Mouse (Mus musculus) heart, adult 2 months (tissue): ENCODE data around the gene Pcsk5. TPM values are rescaled to one million over a fixed set of nuclear protein-coding genes. Genes with fewer than 3 reads are reported as not detected.

Experiments used
- DNase-seq, 2 experiments: peaks; one replicate each; pipeline ENCODE4 v3.0.0; 2021
- H3K27ac ChIP-seq: fragments of 200-600 bp; 2 replicates; pipeline ENCODE4 v1.8.1; 2022
- H3K27me3 ChIP-seq: fragments of 200-500 bp; 2 replicates; pipeline ENCODE4 v1.6.1; 2012; ENCODE audit warnings: mild to moderate bottlenecking, low read length, inconsistent platforms, mixed read lengths; ENCODE audit not compliant: control insufficient read depth, insufficient read depth
- H3K36me3 ChIP-seq: fragments of 200-500 bp; 2 replicates; pipeline ENCODE4 v1.6.1; 2012; ENCODE audit warnings: low read length, inconsistent platforms; ENCODE audit not compliant: control insufficient read depth, insufficient read depth
- H3K4me1 ChIP-seq: fragments of 200-500 bp; 2 replicates; pipeline ENCODE4 v1.6.1; 2011; ENCODE audit warnings: low read length; ENCODE audit not compliant: control insufficient read depth, insufficient read depth
- H3K4me3 ChIP-seq: fragments of 200-600 bp; 2 replicates; pipeline ENCODE4 v1.8.1; 2022
- H3K79me2 ChIP-seq: fragments of 200-500 bp; replicated peaks from 2 replicates; pipeline ENCODE4 v1.6.1; 2012; ENCODE audit warnings: mild to moderate bottlenecking, inconsistent platforms, low read length, moderate library complexity, mixed read lengths; ENCODE audit not compliant: control insufficient read depth, insufficient read depth
- H3K9ac ChIP-seq: fragments of 200-500 bp; 2 replicates; pipeline ENCODE4 v1.6.1; 2012; ENCODE audit warnings: low read depth, mild to moderate bottlenecking, control low read depth, inconsistent platforms, low read length, mixed read lengths
- CTCF ChIP-seq: fragments of 200-600 bp; IDR thresholded peaks from 2 replicates; pipeline ENCODE4 v1.8.1; 2022; ENCODE audit warnings: antibody characterized with exemption, mild to moderate bottlenecking, moderate library complexity
- EP300 ChIP-seq: fragments of 200-500 bp; IDR thresholded peaks from 2 replicates; pipeline ENCODE4 v1.6.1; 2011; ENCODE audit warnings: low read depth, low read length, control low read depth; ENCODE audit not compliant: insufficient read depth
- POLR2A ChIP-seq: fragments of 200-500 bp; IDR thresholded peaks from 2 replicates; pipeline ENCODE4 v1.6.1; 2011; ENCODE audit warnings: mild to moderate bottlenecking, low read depth, low read length, control low read depth; ENCODE audit not compliant: insufficient read depth
- WGBS: fragments of 180-500 bp; shearing (Covaris S2); methylation state at CpG from one replicate; pipeline ENCODE4 v1.1.7; 2018; 5-methylcytosine and 5-hydroxymethylcytosine counted together
- intact Hi-C: fragments of 180-260 bp; cut with DNase I; formaldehyde crosslinking; loops from one replicate; pipeline ENCODE4 v1.15.1; 2025
- polyA plus RNA-seq: library from polyadenylated mRNA; depleted of rRNA; stranded (reverse); fragments of >200 nt; gene quantifications from 2 replicates; pipeline ENCODE4 v1.2.3, GENCODE M21; 2012
- total RNA-seq, 2 experiments: library from RNA; stranded (reverse); gene quantifications; 2 replicates each; pipeline ENCODE4 v1.2.3; 2021

Pcsk5 gene
- total and polyA plus RNA-seq, 3 experiments, result 1.5 to 2.8 (median 1.9) TPM

GRCm38 (mm10) chr19:17649967-17650366 lies 187.5 kb downstream of the Pcsk5 start:
- Histone ChIP-seq H3K4me1 (no peaks in the 10 kb centered on the region), H3K79me2 (no peaks in the 10 kb centered on the region), H3K4me3 (no peak overlapping the region), H3K27ac (no peak overlapping the region), H3K27me3 (no peaks in the 10 kb centered on the region), H3K9ac (no peak overlapping the region), H3K36me3 (no peaks in the 10 kb centered on the region)
- TF ChIP-seq EP300 (no peak), CTCF (no peak), POLR2A (no peak)
- intact Hi-C loops, result no loop called here
- DNase-seq, result no peak
- 90% methylated on average over 3 of the region's 3 CpGs for WGBS

GRCm38 (mm10) chr19:17643128-17643797 lies 194.2 kb downstream of the Pcsk5 start:
- H3K27ac ChIP-seq, result no peak overlapping the region
- TF ChIP-seq CTCF (no peak), EP300 (no peak), POLR2A (no peak)
- no peaks in the 10 kb centered on the region for H3K27me3 ChIP-seq
- no peak for DNase-seq
- no peak overlapping the region for H3K9ac ChIP-seq
- H3K36me3 ChIP-seq, result no peaks in the 10 kb centered on the region
- intact Hi-C loops, result no loop called here
- H3K4me3 ChIP-seq, result no peak overlapping the region
- 63% methylated on average over 3 of the region's 3 CpGs for WGBS
- no peaks in the 10 kb centered on the region for H3K4me1 ChIP-seq
- H3K79me2 ChIP-seq, result no peaks in the 10 kb centered on the region

GRCm38 (mm10) chr19:17635984-17636383 lies 201.4 kb downstream of the Pcsk5 start:
- no peaks in the 10 kb centered on the region for H3K36me3 ChIP-seq
- WGBS, result 43% methylated on average over 6 of the region's 6 CpGs
- no peak for DNase-seq
- TF ChIP-seq CTCF (no peak), POLR2A (no peak), EP300 (no peak)
- no peaks in the 10 kb centered on the region for H3K27me3 ChIP-seq
- intact Hi-C loops, result no loop called here
- H3K27ac ChIP-seq, result no peak overlapping the region
- no peak overlapping the region for H3K4me3 ChIP-seq
- no peak overlapping the region for H3K9ac ChIP-seq
- H3K4me1 ChIP-seq, result no peaks in the 10 kb centered on the region
- no peaks in the 10 kb centered on the region for H3K79me2 ChIP-seq

GRCm38 (mm10) chr19:17615646-17616045 lies 221.8 kb downstream of the Pcsk5 start:
- intact Hi-C loops, result no loop called here
- 73% methylated on average over 4 of the region's 4 CpGs for WGBS
- TF ChIP-seq POLR2A, result no peak
- TF ChIP-seq CTCF, result no peak
- no peak for TF ChIP-seq EP300

GRCm38 (mm10) chr19:17606510-17606909 lies 230.9 kb downstream of the Pcsk5 start:
- TF ChIP-seq EP300 (no peak), CTCF (no peak), POLR2A (no peak)
- intact Hi-C loops, result no loop called here
- Histone ChIP-seq H3K9ac (no peak overlapping the region), H3K27ac (no peak overlapping the region), H3K4me3 (no peak overlapping the region), H3K4me1 (no peaks in the 10 kb centered on the region), H3K79me2 (no peaks in the 10 kb centered on the region), H3K27me3 (no peaks in the 10 kb centered on the region), H3K36me3 (no peaks in the 10 kb centered on the region)
- WGBS, result 68% methylated on average over 1 of the region's 1 CpGs
- no peak for DNase-seq

More at GRCm38 (mm10) chr19:17615646-17616045, 221.8 kb downstream of the Pcsk5 start:
- Histone ChIP-seq H3K4me1 (no peaks in the 10 kb centered on the region), H3K79me2 (no peaks in the 10 kb centered on the region), H3K9ac (no peak overlapping the region), H3K36me3 (no peaks in the 10 kb centered on the region), H3K27ac (no peak overlapping the region), H3K4me3 (no peak overlapping the region), H3K27me3 (no peaks in the 10 kb centered on the region)
- DNase-seq, result no peak

- H3K79me2 ChIP-seq, result no peaks in the 10 kb centered on the region
- TF ChIP-seq CTCF (no peak), EP300 (no peak), POLR2A (no peak)
- no peaks in the 10 kb centered on the region for H3K36me3 ChIP-seq
- H3K9ac ChIP-seq, result no peak overlapping the region
- H3K4me1 ChIP-seq, result no peaks in the 10 kb centered on the region
- no peaks in the 10 kb centered on the region for H3K27me3 ChIP-seq
- no peak for DNase-seq
- no peak overlapping the region for H3K27ac ChIP-seq
- no peak overlapping the region for H3K4me3 ChIP-seq
- WGBS, result 83% methylated on average over 2 of the region's 2 CpGs
- intact Hi-C loops, result no loop called here
Measured at GRCm38 (mm10) chr19:17606093-17606492, 231.3 kb downstream of the Pcsk5 start.
